19 mouse cellular contexts compared by ENCODE assay signal in genomic region chr6:146260674-146261376, GRCm38 (mm10).
DNase-seq lines count a peak whose midpoint lies in the region; ATAC-seq and TF ChIP-seq lines count a peak whose summit lies in the region.
"Had no signal": no experiment of that assay in that cellular context is flagged by ENCODE, and none has a peak within 500 bp of the region (broad histone marks: within the 10 kb centered on the region; RNA-seq: fewer than 3 reads in every experiment).

No protein-coding gene starts in this region.

- no peak overlapping the region for H3K4me2 ChIP-seq in stomach, embryonic 15.5 days
- H3K4me2 ChIP-seq in stomach, postnatal 0 days (replicated peaks; ENCODE audit: low read depth), result no peak overlapping the region
- no peak overlapping the region for H3K4me2 ChIP-seq in hindbrain, embryonic 12.5 days (replicated peaks)
- H3K4me2 ChIP-seq: forebrain, embryonic 13.5 days; hindbrain, embryonic 14.5 days had no signal

- peaks cover 8% of the 10 kb centered on the region for H3K4me1 ChIP-seq in stomach, embryonic 15.5 days
- H3K4me1 ChIP-seq in stomach, postnatal 0 days (replicated peaks; ENCODE audit: control insufficient read depth, insufficient read depth), result no peaks in the 10 kb centered on the region
- H3K4me1 ChIP-seq in kidney, adult 2 months (ENCODE audit: control insufficient read depth, insufficient read depth, low read length), result peaks cover 4% of the 10 kb centered on the region; the same call in 1 of the 2 replicates
- H3K4me1 ChIP-seq in hindbrain, embryonic 12.5 days, result no peaks in the 10 kb centered on the region
- H3K4me1 ChIP-seq: forebrain, embryonic 13.5 days had no signal

- H3K9ac ChIP-seq in stomach, embryonic 15.5 days, result no peak overlapping the region
- H3K9ac ChIP-seq in stomach, postnatal 0 days (ENCODE audit: low read length), result no peak overlapping the region
- no peak overlapping the region for H3K9ac ChIP-seq in hindbrain, embryonic 12.5 days
- H3K9ac ChIP-seq: forebrain, embryonic 13.5 days; hindbrain, embryonic 14.5 days; liver, embryonic 14.5 days had no signal

- no peak overlapping the region for H3K4me3 ChIP-seq in stomach, embryonic 15.5 days (replicated peaks)
- H3K4me3 ChIP-seq in stomach, postnatal 0 days (ENCODE audit: low read depth, low read length), result no peak overlapping the region
- H3K4me3 ChIP-seq in kidney, adult 2 months (ENCODE audit: insufficient read depth, low read depth, low read length), result no peak overlapping the region
- no peak overlapping the region for H3K4me3 ChIP-seq in hindbrain, embryonic 12.5 days
- H3K4me3 ChIP-seq: forebrain, embryonic 13.5 days; heart, embryonic 10.5 days had no signal

- no peak for DNase-seq in stomach, postnatal 0 days (ENCODE audit: low spot score)
- DNase-seq in kidney, adult 2 months, result peak; percentile 88
- DNase-seq in kidney, postnatal 10 days, result peak; percentile 50
- DNase-seq in yolk sac, embryonic 10.5 days (ENCODE audit: low spot score), result peak; percentile 80
- DNase-seq in frontal cortex, postnatal 14 days (ENCODE audit: low spot score in 2 of 2), result no peak
- DNase-seq: cerebellum, postnatal 14 days; gastrocnemius, postnatal 36 days; heart, postnatal 10 days; left cerebral cortex, postnatal 4 days; lung, postnatal 14 days; right cerebral cortex, postnatal 14 days had no signal

- H3K9me3 ChIP-seq in stomach, embryonic 15.5 days, result no peaks in the 10 kb centered on the region
- H3K9me3 ChIP-seq in stomach, postnatal 0 days (ENCODE audit: control insufficient read depth, low read length), result 0 out of 2 replicates have a peak, but pooled peaks cover 2% of the 10 kb centered on the region
- peaks cover 3% of the 10 kb centered on the region; the same call in 1 of the 2 replicates for H3K9me3 ChIP-seq in hindbrain, embryonic 12.5 days (replicated peaks)
- H3K9me3 ChIP-seq: G1E; heart, embryonic 10.5 days had no signal

- ATAC-seq in stomach, embryonic 15.5 days (ENCODE audit: insufficient read depth, low FRiP score, low read depth), result peak; percentile 35; the same call in 1 of the 2 replicates
- no peak for ATAC-seq in stomach, postnatal 0 days (ENCODE audit: low FRiP score, low TSS enrichment)
- no peak for ATAC-seq in hindbrain, embryonic 12.5 days (ENCODE audit: low FRiP score)
- ATAC-seq: CD4-positive, CD25-positive, alpha-beta regulatory T cell, adult 4 months; forebrain, embryonic 13.5 days had no signal

- 84% methylated on average over 7 of the region's 7 CpGs for WGBS in stomach, embryonic 15.5 days
- 86% methylated on average over 7 of the region's 7 CpGs for WGBS in stomach, postnatal 0 days
- WGBS in kidney, adult 2 months, result 56% methylated on average over 7 of the region's 7 CpGs
- WGBS in hindbrain, embryonic 12.5 days, result 89% methylated on average over 7 of the region's 7 CpGs

- H3K36me3 ChIP-seq in stomach, embryonic 15.5 days, result no peaks in the 10 kb centered on the region
- no peaks in the 10 kb centered on the region for H3K36me3 ChIP-seq in stomach, postnatal 0 days (ENCODE audit: control insufficient read depth, insufficient read depth, low read length)
- no peaks in the 10 kb centered on the region for H3K36me3 ChIP-seq in kidney, adult 2 months (ENCODE audit: control insufficient read depth, insufficient read depth, low read length)
- no peaks in the 10 kb centered on the region for H3K36me3 ChIP-seq in hindbrain, embryonic 12.5 days
- H3K36me3 ChIP-seq: G1E had no signal

- TF ChIP-seq CTCF in stomach, postnatal 0 days (IDR thresholded peaks at IDR 0.05; ENCODE audit: low read depth), result no peak
- no peak for TF ChIP-seq CTCF in kidney, adult 2 months (conservative IDR thresholded peaks at IDR 0.05; ENCODE audit: insufficient read depth, insufficient read length, low read depth, low read length)

- TF ChIP-seq EP300 in stomach, postnatal 0 days (optimal IDR thresholded peaks at IDR 0.05), result no peak

- H3K27ac ChIP-seq in stomach, embryonic 15.5 days, result no peak overlapping the region
- H3K27ac ChIP-seq in stomach, postnatal 0 days (replicated peaks), result no peak overlapping the region
- peak overlapping the region; percentile 98 for H3K27ac ChIP-seq in kidney, adult 2 months (ENCODE audit: insufficient read depth, low read depth, low read length)
- H3K27ac ChIP-seq in hindbrain, embryonic 12.5 days, result no peak overlapping the region
- H3K27ac ChIP-seq: forebrain, embryonic 13.5 days; heart, embryonic 10.5 days; hindbrain, embryonic 14.5 days; liver, embryonic 14.5 days had no signal

- no peak for TF ChIP-seq POLR2A in kidney, adult 2 months (IDR thresholded peaks at IDR 0.05; ENCODE audit: low read depth, low read length)

- no peaks in the 10 kb centered on the region for H3K27me3 ChIP-seq in stomach, embryonic 15.5 days (replicated peaks)
- H3K27me3 ChIP-seq in stomach, postnatal 0 days (ENCODE audit: control insufficient read depth, insufficient read depth, low read length), result no peaks in the 10 kb centered on the region
- H3K27me3 ChIP-seq in kidney, adult 2 months (replicated peaks; ENCODE audit: control insufficient read depth, insufficient read depth, low read length), result no peaks in the 10 kb centered on the region
- H3K27me3 ChIP-seq in hindbrain, embryonic 12.5 days, result no peaks in the 10 kb centered on the region
- H3K27me3 ChIP-seq: forebrain, embryonic 13.5 days had no signal

Comparison
In these comparisons a context has a peak if more than half of its experiments do, and no peak if none do; other contexts are left out.
1. DNase-seq: peak in kidney, adult 2 months (single experiment), kidney, postnatal 10 days (single experiment) and yolk sac, embryonic 10.5 days (single experiment); none in stomach, postnatal 0 days (single experiment) and frontal cortex, postnatal 14 days (0 of 2).